Mouse (Mus musculus) retina, postnatal 7 days (tissue): ENCODE results near the gene Pip4k2b.
"Not testable (repeated sequence)": the region's sequence is repeated elsewhere in the genome, so short reads cannot be mapped to it uniquely, and the experiment has no call there.

Experiments
- DNase-seq: peaks from one replicate; pipeline ENCODE4 v3.0.0-alpha.2; 2012; ENCODE audit warnings: low read depth, low spot score

The Pip4k2b gene

GRCm38 (mm10) chr11:97744063-97744717 lies at the start of gene Pip4k2b:
Gene Pip4k2b (minus strand): TSS chr11:97744704.
- DNase-seq: no peak

GRCm38 (mm10) chr11:97793165-97793564 lies 48.7 kb upstream of the Pip4k2b start:
- DNase-seq: peak; percentile 36

GRCm38 (mm10) chr11:97790778-97791438 lies 46.4 kb upstream of the Pip4k2b start:
- not testable (repeated sequence) for DNase-seq

- no peak for DNase-seq
Measured at GRCm38 (mm10) chr11:97789727-97790126, 45.2 kb upstream of the Pip4k2b start.

GRCm38 (mm10) chr11:97787961-97788360 lies 43.5 kb upstream of the Pip4k2b start:
- DNase-seq: no peak

GRCm38 (mm10) chr11:97782564-97782895 lies 38.0 kb upstream of the Pip4k2b start:
- no peak for DNase-seq

GRCm38 (mm10) chr11:97781832-97782563 lies 37.5 kb upstream of the Pip4k2b start, which contains the start of gene Rpl23:
Gene Rpl23 (minus strand): TSS chr11:97782437.
- peak; percentile 99 for DNase-seq

GRCm38 (mm10) chr11:97781478-97781831 lies 37.0 kb upstream of the Pip4k2b start:
- no peak for DNase-seq

GRCm38 (mm10) chr11:97779968-97780701 lies 35.6 kb upstream of the Pip4k2b start:
- no peak for DNase-seq

GRCm38 (mm10) chr11:97778918-97779317 lies 34.4 kb upstream of the Pip4k2b start:
- DNase-seq: no peak

GRCm38 (mm10) chr11:97777129-97777529 lies 32.6 kb upstream of the Pip4k2b start:
- DNase-seq: no peak

GRCm38 (mm10) chr11:97776497-97777128 lies 32.1 kb upstream of the Pip4k2b start:
- DNase-seq: no peak

- DNase-seq: no peak
Measured at GRCm38 (mm10) chr11:97775808-97776496, 31.4 kb upstream of the Pip4k2b start, which contains the start of gene 1700001P01Rik. Gene 1700001P01Rik (minus strand): TSS chr11:97775918.

- no peak for DNase-seq
Measured at GRCm38 (mm10) chr11:97775186-97775585, 30.7 kb upstream of the Pip4k2b start.

- no peak for DNase-seq
Measured at GRCm38 (mm10) chr11:97771410-97771809, 26.9 kb upstream of the Pip4k2b start.

- no peak for DNase-seq
Measured at GRCm38 (mm10) chr11:97769704-97770103, 25.2 kb upstream of the Pip4k2b start.

- DNase-seq: peak; percentile 94
Measured at GRCm38 (mm10) chr11:97766154-97766881, 21.8 kb upstream of the Pip4k2b start, which contains the start of gene Cwc25. Gene Cwc25 (minus strand): TSS chr11:97766556.

- DNase-seq: no peak
Measured at GRCm38 (mm10) chr11:97761638-97762037, 17.1 kb upstream of the Pip4k2b start.

- DNase-seq: no peak
Measured at GRCm38 (mm10) chr11:97758942-97759341, 14.4 kb upstream of the Pip4k2b start.

GRCm38 (mm10) chr11:97758125-97758524 lies 13.6 kb upstream of the Pip4k2b start:
- DNase-seq: no peak
